Mouse (Mus musculus) testis, adult 2 months (tissue): ENCODE results near the gene Grifin.

ENCODE experiments used
- CTCF ChIP-seq: fragments of 200-500 bp; IDR thresholded peaks from 2 replicates; pipeline ENCODE4 v1.5.1; 2012; ENCODE audit warnings: low read depth, mild to moderate bottlenecking, inconsistent platforms, low read length, moderate library complexity; ENCODE audit not compliant: control insufficient read depth, insufficient read depth, insufficient replicate concordance
- POLR2A ChIP-seq: fragments of 200-500 bp; IDR thresholded peaks from 2 replicates; pipeline ENCODE4 v1.6.1; 2012; ENCODE audit warnings: low read depth, mild to moderate bottlenecking, inconsistent platforms, low read length, moderate library complexity; ENCODE audit not compliant: control insufficient read depth

DNA sequence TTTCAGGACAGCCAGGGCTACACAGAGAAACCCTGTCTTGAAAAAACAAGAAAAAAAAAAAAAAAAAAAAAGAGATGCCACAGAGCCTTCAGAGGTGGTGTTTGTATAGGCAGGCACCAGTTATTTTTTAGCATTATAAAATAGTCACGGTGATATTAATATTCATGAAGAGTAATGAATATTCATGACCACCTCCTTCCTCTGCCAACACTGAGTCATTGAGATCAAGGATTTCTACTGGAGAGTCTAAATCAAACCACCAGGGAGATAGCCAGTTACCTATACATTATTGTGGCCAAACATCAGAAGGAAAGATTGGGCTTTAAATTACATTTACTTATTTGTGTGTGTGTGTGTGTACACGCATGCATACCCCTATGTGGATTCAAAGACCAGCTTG, 38.1 kb downstream of the Grifin start:
- TF ChIP-seq POLR2A (no peak), CTCF (no peak)
